Mouse (Mus musculus) heart, embryonic 11.5 days (tissue): ENCODE measurements around the gene Sgms1. TPM values are rescaled to one million over a fixed set of nuclear protein-coding genes. Genes with fewer than 3 reads are reported as not detected.
A peak's percentile ranks its signal among the peaks of the same experiment; 100 is the strongest.

Experiments used
- ATAC-seq: fragments of 200-750 bp; cut with Nextera tagmentation; replicated peaks from 2 replicates; pipeline ENCODE4 v1.8.0; 2017; ENCODE audit warnings: moderate library complexity; ENCODE audit not compliant: insufficient number of reproducible peaks, low FRiP score, low TSS enrichment
- H3K27ac ChIP-seq: fragments of 300-500 bp; sonication (generic); 2 replicates; pipeline ENCODE4 v1.5.1; 2014; ENCODE audit warnings: mild to moderate bottlenecking, low read depth, low read length
- H3K27me3 ChIP-seq: fragments of 300-500 bp; sonication (generic); 2 replicates; pipeline ENCODE4 v1.6.1; 2014; ENCODE audit warnings: mild to moderate bottlenecking, low read length, mixed read lengths; ENCODE audit not compliant: control insufficient read depth, insufficient read depth
- H3K36me3 ChIP-seq: fragments of 300-500 bp; sonication (generic); 2 replicates; pipeline ENCODE4 v1.6.1; 2014; ENCODE audit warnings: mild to moderate bottlenecking, low read length, moderate library complexity, mixed read lengths; ENCODE audit not compliant: control insufficient read depth, insufficient read depth
- H3K4me1 ChIP-seq: fragments of 300-500 bp; sonication (generic); 2 replicates; pipeline ENCODE4 v1.6.1; 2014; ENCODE audit warnings: low read length; ENCODE audit not compliant: control insufficient read depth, insufficient read depth
- H3K4me2 ChIP-seq: fragments of 300-500 bp; sonication (generic); 2 replicates; pipeline ENCODE4 v1.6.1; 2014; ENCODE audit warnings: mild to moderate bottlenecking, moderate library complexity
- H3K4me3 ChIP-seq: fragments of 300-500 bp; sonication (generic); 2 replicates; pipeline ENCODE4 v1.5.1; 2014; ENCODE audit warnings: low read depth, low read length
- H3K9ac ChIP-seq: fragments of 300-500 bp; sonication (generic); 2 replicates; pipeline ENCODE4 v1.6.1; 2014; ENCODE audit warnings: mild to moderate bottlenecking, low read depth, low read length, moderate library complexity
- H3K9me3 ChIP-seq: fragments of 300-500 bp; sonication (generic); replicated peaks from 2 replicates; pipeline ENCODE4 v1.6.1; 2016; ENCODE audit warnings: low read length; ENCODE audit not compliant: control insufficient read depth
- WGBS: fragments of 180-500 bp; shearing (Covaris S2); extraction: QIAGEN DNeasy Blood & Tissue Kit; methylation state at CpG from one replicate; pipeline ENCODE4 v1.1.7; 2014; ENCODE audit not compliant: insufficient replicate concordance; 5-methylcytosine and 5-hydroxymethylcytosine counted together
- polyA plus RNA-seq: library from polyadenylated mRNA; unstranded; fragments of >200 nt; fragmentation: Nextera tagmentation; extraction: Ambion mirVana; gene quantifications from 2 replicates; pipeline ENCODE4 v1.2.1, GENCODE M21; 2014

Sgms1 gene
- polyA plus RNA-seq, 1 experiment from 2014 or later = 36.8 TPM

GRCm38 (mm10) chr19:32378581-32378980, 10.9 kb downstream of the Sgms1 start:
- Histone ChIP-seq H3K9ac (0 out of 2 replicates have a peak overlapping the region, but pooled peaks have one; percentile 5), H3K27ac (no peak overlapping the region), H3K27me3 (no peaks in the 10 kb centered on the region), H3K4me2 (no peak overlapping the region), H3K4me3 (no peak overlapping the region), H3K4me1 (peaks cover 39% of the 10 kb centered on the region), H3K36me3 (no peaks in the 10 kb centered on the region), H3K9me3 (no peaks in the 10 kb centered on the region)
- 67% methylated on average over 3 of the region's 3 CpGs for WGBS
- no peak for ATAC-seq

- no peak; the same call in 1 of the 2 replicates for ATAC-seq
- no peak overlapping the region for H3K27ac ChIP-seq
- H3K27me3 ChIP-seq = no peaks in the 10 kb centered on the region
- no peak overlapping the region for H3K4me2 ChIP-seq
- WGBS = 58% methylated on average over 7 of the region's 7 CpGs
- no peak overlapping the region for H3K4me3 ChIP-seq
- H3K9me3 ChIP-seq = no peaks in the 10 kb centered on the region
- peaks cover 44% of the 10 kb centered on the region for H3K4me1 ChIP-seq
- H3K9ac ChIP-seq = no peak overlapping the region
- no peaks in the 10 kb centered on the region for H3K36me3 ChIP-seq
Measured at GRCm38 (mm10) chr19:32377701-32378325, 11.7 kb downstream of the Sgms1 start.

- Histone ChIP-seq H3K9ac (no peak overlapping the region), H3K4me3 (no peak overlapping the region), H3K36me3 (no peaks in the 10 kb centered on the region), H3K27ac (no peak overlapping the region), H3K27me3 (no peaks in the 10 kb centered on the region), H3K4me2 (no peak overlapping the region), H3K4me1 (peaks cover 52% of the 10 kb centered on the region), H3K9me3 (no peaks in the 10 kb centered on the region)
- WGBS = 52% methylated on average over 7 of the region's 7 CpGs
- no peak for ATAC-seq
Measured at GRCm38 (mm10) chr19:32376886-32377535, 12.5 kb downstream of the Sgms1 start.

GRCm38 (mm10) chr19:32376054-32376453, 13.5 kb downstream of the Sgms1 start:
- no peak overlapping the region for H3K4me2 ChIP-seq
- no peak overlapping the region for H3K4me3 ChIP-seq
- no peaks in the 10 kb centered on the region for H3K36me3 ChIP-seq
- no peak for ATAC-seq
- H3K9ac ChIP-seq = no peak overlapping the region
- no peaks in the 10 kb centered on the region for H3K27me3 ChIP-seq
- H3K4me1 ChIP-seq = peaks cover 53% of the 10 kb centered on the region
- 81% methylated on average over 4 of the region's 4 CpGs for WGBS
- H3K9me3 ChIP-seq = no peaks in the 10 kb centered on the region
- H3K27ac ChIP-seq = no peak overlapping the region

GRCm38 (mm10) chr19:32375473-32375985, 14.0 kb downstream of the Sgms1 start:
- H3K4me3 ChIP-seq = no peak overlapping the region
- ATAC-seq = no peak
- H3K9ac ChIP-seq = no peak overlapping the region
- H3K27ac ChIP-seq = no peak overlapping the region
- no peaks in the 10 kb centered on the region for H3K36me3 ChIP-seq
- H3K27me3 ChIP-seq = no peaks in the 10 kb centered on the region
- H3K9me3 ChIP-seq = no peaks in the 10 kb centered on the region
- no peak overlapping the region for H3K4me2 ChIP-seq
- WGBS = 76% methylated on average over 4 of the region's 4 CpGs
- H3K4me1 ChIP-seq = peaks cover 53% of the 10 kb centered on the region

- H3K4me1 ChIP-seq = peaks cover 48% of the 10 kb centered on the region
- WGBS = 90% methylated on average over 10 of the region's 10 CpGs
Measured at GRCm38 (mm10) chr19:32374751-32375150, 14.8 kb downstream of the Sgms1 start.

GRCm38 (mm10) chr19:32373865-32374655, 15.5 kb downstream of the Sgms1 start:
- Histone ChIP-seq H3K27ac (no peak overlapping the region), H3K4me3 (no peak overlapping the region), H3K4me2 (peak overlapping the region; percentile 22), H3K36me3 (no peaks in the 10 kb centered on the region), H3K9ac (no peak overlapping the region), H3K27me3 (no peaks in the 10 kb centered on the region), H3K9me3 (no peaks in the 10 kb centered on the region), H3K4me1 (peaks cover 42% of the 10 kb centered on the region)
- ATAC-seq = no peak
- 54% methylated on average over 16 of the region's 16 CpGs for WGBS

More at GRCm38 (mm10) chr19:32374751-32375150, 14.8 kb downstream of the Sgms1 start:
- Histone ChIP-seq H3K9me3 (no peaks in the 10 kb centered on the region), H3K27me3 (no peaks in the 10 kb centered on the region), H3K9ac (no peak overlapping the region), H3K36me3 (no peaks in the 10 kb centered on the region), H3K27ac (no peak overlapping the region), H3K4me3 (no peak overlapping the region), H3K4me2 (no peak overlapping the region)
- ATAC-seq = no peak

- H3K4me2 ChIP-seq = no peak overlapping the region
- peaks cover 28% of the 10 kb centered on the region for H3K4me1 ChIP-seq
- H3K36me3 ChIP-seq = no peaks in the 10 kb centered on the region
- H3K9ac ChIP-seq = no peak overlapping the region
- H3K27ac ChIP-seq = peak overlapping the region; percentile 32; the same call in 1 of the 2 replicates
- H3K9me3 ChIP-seq = no peaks in the 10 kb centered on the region
- H3K27me3 ChIP-seq = no peaks in the 10 kb centered on the region
- peak; percentile 78 for ATAC-seq
- 10% methylated on average over 4 of the region's 4 CpGs for WGBS
- no peak overlapping the region for H3K4me3 ChIP-seq
Measured at GRCm38 (mm10) chr19:32372373-32372772, 17.1 kb downstream of the Sgms1 start.
